Mouse (Mus musculus) erythroblast, embryonic 14.5 days (primary cell): ENCODE measurements around the gene Pnmal2.

Experiments
- GATA1 ChIP-seq: IDR thresholded peaks from 2 replicates; pipeline ENCODE4 v1.6.1; 2012; ENCODE audit warnings: low read length, inconsistent platforms, mixed read lengths
- TAL1 ChIP-seq: IDR thresholded peaks from 3 replicates; pipeline ENCODE4 v1.6.1; 2012; ENCODE audit warnings: low read length, inconsistent platforms, mixed read lengths

GRCm38 (mm10) chr7:16900526-16900925 lies 44.0 kb upstream of the Pnmal2 start:
- TF ChIP-seq GATA1 (no peak), TAL1 (no peak)
